Mouse (Mus musculus) myocyte (in vitro differentiated cells): ENCODE measurements around the gene Ptpn6.

Experiments
- CEBPB ChIP-seq: IDR thresholded peaks from 2 replicates; pipeline ENCODE4 v1.6.1; 2011; ENCODE audit warnings: mild to moderate bottlenecking, moderate library complexity; ENCODE audit not compliant: poor library complexity, insufficient read depth, severe bottlenecking
- E2F4 ChIP-seq: IDR thresholded peaks from one replicate; pipeline ENCODE4 v1.6.1; 2011; ENCODE audit warnings: mild to moderate bottlenecking, control low read depth, moderate library complexity; ENCODE audit not compliant: insufficient read depth
- MAX ChIP-seq: IDR thresholded peaks from one replicate; pipeline ENCODE4 v1.6.1; 2011; ENCODE audit warnings: low read depth, mild to moderate bottlenecking, control low read depth
- MYOG ChIP-seq, 3 experiments: IDR thresholded peaks; one replicate each; pipeline ENCODE4 v1.6.1; 2011; ENCODE audit warnings: control low read depth in 2 of 3, low read depth in 2 of 3, mild to moderate bottlenecking in 2 of 3; ENCODE audit not compliant: insufficient read length in 2 of 3, control insufficient read depth in 1 of 3, insufficient read depth in 1 of 3
- POLR2A ChIP-seq: IDR thresholded peaks from one replicate; pipeline ENCODE4 v1.6.1; 2011; ENCODE audit warnings: low read depth, mild to moderate bottlenecking, control low read depth, moderate library complexity; ENCODE audit not compliant: insufficient read length
- SRF ChIP-seq: IDR thresholded peaks from one replicate; pipeline ENCODE4 v1.6.1; 2011; ENCODE audit warnings: low read depth; ENCODE audit not compliant: control insufficient read depth, insufficient read length
- TCF3 ChIP-seq: IDR thresholded peaks from one replicate; pipeline ENCODE4 v1.6.1; 2011; ENCODE audit warnings: low read depth, control low read depth; ENCODE audit not compliant: insufficient read length
- USF1 ChIP-seq: IDR thresholded peaks from one replicate; pipeline ENCODE4 v1.6.1; 2011; ENCODE audit warnings: low read depth, mild to moderate bottlenecking, control low read depth, moderate library complexity

GRCm38 (mm10) chr6:124704417-124704816 is 34.1 kb downstream of the Ptpn6 start:
- TF ChIP-seq TCF3, result no peak
- no peak for TF ChIP-seq USF1
- no peak for TF ChIP-seq POLR2A
- no peak for TF ChIP-seq CEBPB
- no peak for TF ChIP-seq MYOG (IDR thresholded peaks at IDR 0.05; ENCODE audit: control insufficient read depth in 1 of 3, insufficient read depth in 1 of 3, insufficient read length in 2 of 3, low read depth in 2 of 3)
- no peak for TF ChIP-seq MAX
- TF ChIP-seq SRF, result no peak
- TF ChIP-seq E2F4, result no peak
